Mouse (Mus musculus): ENCODE measurements around the gene Slc46a1.

Gene Slc46a1

GRCm38 (mm10) chr11:78455308-78455707, 10.2 kb upstream of the Slc46a1 start:
- peak; percentile 72 for DNase-seq (ENCODE audit: low read depth)

- DNase-seq (ENCODE audit: low read depth): no peak
Observed at GRCm38 (mm10) chr11:78458740-78459139, 6.8 kb upstream of the Slc46a1 start.

GRCm38 (mm10) chr11:78461894-78462293, 3.6 kb upstream of the Slc46a1 start:
- peak; percentile 53 for DNase-seq (ENCODE audit: low read depth)

- DNase-seq (ENCODE audit: low read depth): no peak
Observed at GRCm38 (mm10) chr11:78462669-78463068, 2.8 kb upstream of the Slc46a1 start.

GRCm38 (mm10) chr11:78463286-78464036, 2.0 kb upstream of the Slc46a1 start:
- DNase-seq (ENCODE audit: low read depth): no peak

GRCm38 (mm10) chr11:78465116-78465515, 381 bp upstream of the Slc46a1 start:
- no peak for DNase-seq (ENCODE audit: low read depth)

- no peak for DNase-seq (ENCODE audit: low read depth)
Observed at GRCm38 (mm10) chr11:78466242-78466912, 880 bp downstream of the Slc46a1 start.

GRCm38 (mm10) chr11:78467515-78467914, 2.0 kb downstream of the Slc46a1 start:
- DNase-seq (ENCODE audit: low read depth): no peak

- DNase-seq (ENCODE audit: low read depth): no peak
Observed at GRCm38 (mm10) chr11:78467932-78468331, 2.4 kb downstream of the Slc46a1 start.

GRCm38 (mm10) chr11:78471326-78472103, 6.0 kb downstream of the Slc46a1 start:
- no peak for DNase-seq (ENCODE audit: low read depth)

GRCm38 (mm10) chr11:78475289-78475688, 9.8 kb downstream of the Slc46a1 start:
- DNase-seq (ENCODE audit: low read depth): no peak

GRCm38 (mm10) chr11:78483639-78484038, 18.1 kb downstream of the Slc46a1 start:
- no peak for DNase-seq (ENCODE audit: low read depth)

GRCm38 (mm10) chr11:78488168-78488567, 22.7 kb downstream of the Slc46a1 start:
- peak; percentile 86 for DNase-seq (ENCODE audit: low read depth)

- DNase-seq (ENCODE audit: low read depth): no peak
Observed at GRCm38 (mm10) chr11:78490781-78491241, 25.3 kb downstream of the Slc46a1 start.

GRCm38 (mm10) chr11:78495904-78496303, 30.4 kb downstream of the Slc46a1 start:
- peak; percentile 84 for DNase-seq (ENCODE audit: low read depth)

GRCm38 (mm10) chr11:78497071-78497541, 31.6 kb downstream of the Slc46a1 start:
- peak; percentile 19 for DNase-seq (ENCODE audit: low read depth)

- peak; percentile 98 for DNase-seq (ENCODE audit: low read depth)
Observed at GRCm38 (mm10) chr11:78497544-78498522, 32.3 kb downstream of the Slc46a1 start, which contains the start of gene Sarm1. Gene Sarm1 (minus strand): TSS chr11:78497754.

GRCm38 (mm10) chr11:78499004-78499403, 33.5 kb downstream of the Slc46a1 start, which contains the start of gene Vtn:
Gene Vtn (plus strand): TSS chr11:78499091.
- no peak for DNase-seq (ENCODE audit: low read depth)

GRCm38 (mm10) chr11:78499543-78499942, 34.0 kb downstream of the Slc46a1 start:
- no peak for DNase-seq (ENCODE audit: low read depth)

GRCm38 (mm10) chr11:78500623-78501202, 35.2 kb downstream of the Slc46a1 start:
- DNase-seq (ENCODE audit: low read depth): no peak

GRCm38 (mm10) chr11:78501529-78501928, 36.0 kb downstream of the Slc46a1 start:
- DNase-seq (ENCODE audit: low read depth): no peak
